Mouse (Mus musculus) urinary bladder, postnatal 10 days (tissue): ENCODE measurements around the gene Ccdc148.
A peak's percentile ranks its signal among the peaks of the same experiment; 100 is the strongest.

Experiments used
- DNase-seq: peaks from one replicate; pipeline ENCODE4 v3.0.0; 2022; ENCODE audit warnings: low spot score

Gene Ccdc148

GRCm38 (mm10) chr2:59160605-59160963 lies at the start of gene Ccdc148, which contains the start of gene Pkp4:
Gene Ccdc148, minus strand, starts transcription at chr2:59160683.
Gene Pkp4, plus strand, starts transcription at chr2:59160850.
- DNase-seq, result peak; percentile 62

GRCm38 (mm10) chr2:59208276-59208675 lies 47.8 kb upstream of the Ccdc148 start:
- DNase-seq, result no peak

GRCm38 (mm10) chr2:59207725-59208124 lies 47.2 kb upstream of the Ccdc148 start:
- no peak for DNase-seq

GRCm38 (mm10) chr2:59207240-59207639 lies 46.8 kb upstream of the Ccdc148 start:
- DNase-seq, result no peak

GRCm38 (mm10) chr2:59206190-59206589 lies 45.7 kb upstream of the Ccdc148 start:
- no peak for DNase-seq

GRCm38 (mm10) chr2:59205092-59205491 lies 44.6 kb upstream of the Ccdc148 start:
- no peak for DNase-seq

GRCm38 (mm10) chr2:59203627-59204425 lies 43.3 kb upstream of the Ccdc148 start:
- DNase-seq, result no peak

GRCm38 (mm10) chr2:59202930-59203329 lies 42.4 kb upstream of the Ccdc148 start:
- no peak for DNase-seq

GRCm38 (mm10) chr2:59200511-59200910 lies 40.0 kb upstream of the Ccdc148 start:
- no peak for DNase-seq

- no peak for DNase-seq
Observed at GRCm38 (mm10) chr2:59199476-59199976, 39.0 kb upstream of the Ccdc148 start.

GRCm38 (mm10) chr2:59197156-59197555 lies 36.7 kb upstream of the Ccdc148 start:
- DNase-seq, result no peak

GRCm38 (mm10) chr2:59193117-59193516 lies 32.6 kb upstream of the Ccdc148 start:
- DNase-seq, result no peak

GRCm38 (mm10) chr2:59191466-59191865 lies 31.0 kb upstream of the Ccdc148 start:
- DNase-seq, result no peak

GRCm38 (mm10) chr2:59190186-59190585 lies 29.7 kb upstream of the Ccdc148 start:
- no peak for DNase-seq

GRCm38 (mm10) chr2:59189661-59190185 lies 29.2 kb upstream of the Ccdc148 start:
- no peak for DNase-seq

- DNase-seq, result no peak
Observed at GRCm38 (mm10) chr2:59188306-59188705, 27.8 kb upstream of the Ccdc148 start.

GRCm38 (mm10) chr2:59186966-59187365 lies 26.5 kb upstream of the Ccdc148 start:
- DNase-seq, result no peak

- no peak for DNase-seq
Observed at GRCm38 (mm10) chr2:59186122-59186521, 25.6 kb upstream of the Ccdc148 start.

GRCm38 (mm10) chr2:59184107-59185064 lies 23.9 kb upstream of the Ccdc148 start:
- DNase-seq, result no peak

GRCm38 (mm10) chr2:59183541-59183940 lies 23.1 kb upstream of the Ccdc148 start:
- DNase-seq, result no peak

GRCm38 (mm10) chr2:59181321-59182113 lies 21.0 kb upstream of the Ccdc148 start:
- no peak for DNase-seq

- no peak for DNase-seq
Observed at GRCm38 (mm10) chr2:59179487-59179886, 19.0 kb upstream of the Ccdc148 start.
